Mouse (Mus musculus): ENCODE measurements around the gene Pih1d1. TPM values are rescaled to one million over a fixed set of nuclear protein-coding genes. Genes with fewer than 3 reads are reported as not detected.

Gene Pih1d1
- total and polyA plus RNA-seq, 3 experiments: 37.4 to 69.3 (median 50.3) TPM

DNA sequence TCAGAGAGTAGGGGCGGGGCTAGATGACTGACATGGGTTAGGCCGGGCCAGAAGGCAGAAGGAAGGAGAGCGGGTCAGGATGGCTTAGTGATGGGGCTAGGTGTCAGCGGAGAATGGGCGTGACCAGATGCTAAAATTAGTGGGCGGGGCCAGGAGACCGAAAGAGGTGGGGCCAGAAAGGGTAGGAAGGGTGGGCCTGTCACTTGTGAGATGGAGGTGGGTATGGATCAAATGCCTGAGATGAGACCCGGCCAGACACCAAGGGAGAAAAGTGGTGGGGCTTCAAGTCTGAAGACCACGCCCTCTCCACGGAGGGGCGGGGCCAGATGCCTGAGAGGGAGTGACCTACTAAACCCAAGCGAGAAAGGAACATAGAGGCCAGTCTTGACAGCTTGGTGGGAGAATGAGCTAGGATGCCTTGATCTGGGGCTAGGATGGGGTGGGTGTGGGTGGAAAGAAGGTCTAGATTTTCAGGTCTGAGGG lies 19.5 kb upstream of the Pih1d1 start:
- H3K9me3 ChIP-seq (replicated peaks; ENCODE audit: low read length): peaks cover 3% of the 10 kb centered on the region
- no peaks in the 10 kb centered on the region for H3K27me3 ChIP-seq (replicated peaks)
- TF ChIP-seq BHLHE40 (IDR thresholded peaks at IDR 0.05; ENCODE audit: low read depth, low read length): no peak
- TF ChIP-seq ZNF384 (IDR thresholded peaks at IDR 0.05; ENCODE audit: low read depth, low read length): no peak
- no peak for TF ChIP-seq KAT2A (IDR thresholded peaks at IDR 0.05; ENCODE audit: insufficient replicate concordance, low read length)
- no peak for TF ChIP-seq ETS1 (conservative IDR thresholded peaks at IDR 0.05; ENCODE audit: low read depth, low read length)
- no peak for TF ChIP-seq ZKSCAN1 (IDR thresholded peaks at IDR 0.05; ENCODE audit: borderline replicate concordance, low read depth, low read length)
- H3K4me3 ChIP-seq (replicated peaks in 1 of 3; ENCODE audit: low read depth in 2 of 3, low read length in 2 of 3, poor library complexity in 1 of 3): no peak overlapping the region
- H3K9ac ChIP-seq (ENCODE audit: insufficient read depth, low read depth): no peak overlapping the region
- peaks cover 7 to 28% of the 10 kb centered on the region in 2 experiments for H3K4me1 ChIP-seq (ENCODE audit: control insufficient read depth in 1 of 2, insufficient read depth in 2 of 2)
- no peak overlapping the region for H3K27ac ChIP-seq (ENCODE audit: insufficient read depth, low read depth)
- dilution Hi-C loops (cut with MboI; ENCODE audit: extremely low pct_ligation_motif_present, extremely low pct_unique_long_range_greater_than_20kb, low sequenced_read_pairs): no loop called here
- in situ Hi-C loops (cut with MboI; ENCODE audit: low pct_ligation_motif_present, low pct_unique_long_range_greater_than_20kb, low sequenced_read_pairs): no loop called here
- no peak overlapping the region for H3K4me2 ChIP-seq (ENCODE audit: insufficient read depth, low read depth, poor library complexity, severe bottlenecking)
- H3K79me2 ChIP-seq (replicated peaks; ENCODE audit: control insufficient read depth, extremely low read depth, insufficient read depth, poor library complexity, severe bottlenecking): no peaks in the 10 kb centered on the region
- peaks cover 0 to 23% of the 10 kb centered on the region in 2 experiments for H3K36me3 ChIP-seq (replicated peaks in 1 of 2; ENCODE audit: control insufficient read depth in 1 of 2, insufficient read depth in 1 of 2, low read length in 1 of 2)
- peak; percentile 65 for DNase-seq (ENCODE audit: extremely low read depth)

DNA sequence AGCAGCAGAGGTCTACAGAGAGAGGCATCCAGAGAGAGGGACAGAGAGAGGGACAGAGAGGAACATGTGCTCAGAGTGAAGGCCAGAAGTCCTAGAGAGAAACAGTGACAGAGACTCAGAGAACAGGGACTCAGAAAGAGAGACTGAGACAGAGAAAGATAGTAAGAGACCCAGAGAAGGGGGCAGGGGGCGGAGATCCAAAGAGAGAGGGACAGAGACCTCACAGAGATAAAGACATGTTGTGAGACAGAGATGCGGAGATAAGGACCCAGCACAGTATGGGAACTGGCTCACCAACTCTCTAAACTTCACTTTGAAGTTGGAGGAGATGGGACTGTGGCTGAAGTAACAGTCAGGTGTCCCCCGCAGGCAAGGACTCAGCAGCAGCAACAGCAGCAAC lies 18.7 kb upstream of the Pih1d1 start:
- Histone ChIP-seq H3K36me3 (replicated peaks in 1 of 2; ENCODE audit: control insufficient read depth in 1 of 2, insufficient read depth in 1 of 2, low read length in 1 of 2) (peaks cover 0 to 26% of the 10 kb centered on the region in 2 experiments), H3K27ac (ENCODE audit: insufficient read depth, low read depth) (no peak overlapping the region), H3K9ac (ENCODE audit: insufficient read depth, low read depth) (peak overlapping the region; percentile 86; the same call in 1 of the 2 replicates), H3K4me3 (replicated peaks in 1 of 3; ENCODE audit: low read depth in 2 of 3, low read length in 2 of 3, poor library complexity in 1 of 3) (peak overlapping the region; percentile 37 to 76 (median 67)), H3K27me3 (replicated peaks) (no peaks in the 10 kb centered on the region), H3K9me3 (replicated peaks; ENCODE audit: low read length) (peaks cover 3% of the 10 kb centered on the region), H3K4me1 (ENCODE audit: control insufficient read depth in 1 of 2, insufficient read depth in 2 of 2) (peaks cover 5 to 25% of the 10 kb centered on the region in 2 experiments), H3K79me2 (replicated peaks; ENCODE audit: control insufficient read depth, extremely low read depth, insufficient read depth, poor library complexity, severe bottlenecking) (no peaks in the 10 kb centered on the region), H3K4me2 (ENCODE audit: insufficient read depth, low read depth, poor library complexity, severe bottlenecking) (peak overlapping the region; percentile 72)
- no peak for DNase-seq (ENCODE audit: extremely low read depth)
- in situ Hi-C loops (cut with MboI; ENCODE audit: low pct_ligation_motif_present, low pct_unique_long_range_greater_than_20kb, low sequenced_read_pairs) (no loop called here), dilution Hi-C loops (cut with MboI; ENCODE audit: extremely low pct_ligation_motif_present, extremely low pct_unique_long_range_greater_than_20kb, low sequenced_read_pairs) (no loop called here)
- no peak for TF ChIP-seq JUND (conservative IDR thresholded peaks at IDR 0.05; ENCODE audit: low read depth, low read length)
- TF ChIP-seq MEF2A (IDR thresholded peaks at IDR 0.05; ENCODE audit: borderline replicate concordance, low read depth, low read length): no peak
- no peak for TF ChIP-seq TCF12 (IDR thresholded peaks at IDR 0.05; ENCODE audit: low read depth, low read length)
- no peak for TF ChIP-seq BHLHE40 (IDR thresholded peaks at IDR 0.05; ENCODE audit: low read depth, low read length)
- no peak for TF ChIP-seq MXI1 (IDR thresholded peaks at IDR 0.05; ENCODE audit: low read depth, low read length)
- TF ChIP-seq SIN3A (IDR thresholded peaks at IDR 0.05; ENCODE audit: low read length): no peak
- TF ChIP-seq KAT2A (IDR thresholded peaks at IDR 0.05; ENCODE audit: insufficient replicate concordance, low read length): no peak
- no peak for TF ChIP-seq NELFE (IDR thresholded peaks at IDR 0.05; ENCODE audit: low read depth, low read length)
- no peak for TF ChIP-seq USF1 (IDR thresholded peaks at IDR 0.05; ENCODE audit: low read depth, low read length)
- no peak for TF ChIP-seq POLR2A (IDR thresholded peaks at IDR 0.05; ENCODE audit: low read depth, low read length)
- TF ChIP-seq JUN (IDR thresholded peaks at IDR 0.05; ENCODE audit: insufficient read depth, low read depth, low read length): no peak
- no peak for TF ChIP-seq CTCF (conservative IDR thresholded peaks at IDR 0.05 in 1 of 2, IDR thresholded peaks at IDR 0.05 in 1 of 2; ENCODE audit: low read depth in 2 of 2, low read length in 2 of 2)
- no peak for TF ChIP-seq ZC3H11A (IDR thresholded peaks at IDR 0.05; ENCODE audit: low read depth, low read length)
- no peak for TF ChIP-seq ZKSCAN1 (IDR thresholded peaks at IDR 0.05; ENCODE audit: borderline replicate concordance, low read depth, low read length)
- TF ChIP-seq MAX (IDR thresholded peaks at IDR 0.05; ENCODE audit: low read length): no peak
- no peak for TF ChIP-seq MAFK (IDR thresholded peaks at IDR 0.05; ENCODE audit: insufficient replicate concordance, low read length)
- TF ChIP-seq HCFC1 (IDR thresholded peaks at IDR 0.05; ENCODE audit: low read depth, low read length): no peak
